8 mouse cellular contexts compared by ENCODE assay signal in genomic region chr13:12542006-12542981, GRCm38 (mm10). TPM values are rescaled to one million over a fixed set of nuclear protein-coding genes. Genes with fewer than 3 reads are reported as not detected.
DNase-seq lines count a peak whose midpoint lies in the region; ATAC-seq lines count a peak whose summit lies in the region.

No protein-coding gene starts in this region.

- no peak for ATAC-seq in CD4-positive, CD25-positive, alpha-beta regulatory T cell, adult 4 months
- ATAC-seq in hindbrain, embryonic 14.5 days (ENCODE audit: low FRiP score) = peak; percentile 35; the same call in 1 of the 2 replicates
- ATAC-seq in limb, embryonic 13.5 days (ENCODE audit: low FRiP score, low read depth) = peak; percentile 82
- peak; percentile 66; the same call in 1 of the 2 replicates for ATAC-seq in midbrain, embryonic 13.5 days
- peak; percentile 88 for ATAC-seq in stomach, embryonic 16.5 days (ENCODE audit: insufficient read depth, low FRiP score)

- no peak overlapping the region for H3K4me3 ChIP-seq in hindbrain, embryonic 14.5 days (replicated peaks; ENCODE audit: low read length)
- no peak overlapping the region for H3K4me3 ChIP-seq in limb, embryonic 13.5 days
- H3K4me3 ChIP-seq in midbrain, embryonic 13.5 days (replicated peaks) = 0 out of 2 replicates have a peak overlapping the region, but pooled peaks have one; percentile 7
- H3K4me3 ChIP-seq in stomach, embryonic 16.5 days (replicated peaks; ENCODE audit: low read length) = peak overlapping the region; percentile 28

- H3K27me3 ChIP-seq in hindbrain, embryonic 14.5 days (ENCODE audit: control insufficient read depth, insufficient read depth, low read length) = 0 out of 2 replicates have a peak, but pooled peaks cover 6% of the 10 kb centered on the region
- H3K27me3 ChIP-seq in limb, embryonic 13.5 days = peaks cover 6% of the 10 kb centered on the region
- H3K27me3 ChIP-seq in midbrain, embryonic 13.5 days = peaks cover 22% of the 10 kb centered on the region
- no peaks in the 10 kb centered on the region for H3K27me3 ChIP-seq in stomach, embryonic 16.5 days (ENCODE audit: control insufficient read depth, insufficient read depth, low read length)

- H3K27ac ChIP-seq in hindbrain, embryonic 14.5 days = no peak overlapping the region
- H3K27ac ChIP-seq in limb, embryonic 13.5 days = no peak overlapping the region
- no peak overlapping the region for H3K27ac ChIP-seq in midbrain, embryonic 13.5 days
- H3K27ac ChIP-seq in stomach, embryonic 16.5 days (ENCODE audit: low read length) = peak overlapping the region; percentile 86

- DNase-seq in CD4-positive, CD25-positive, alpha-beta regulatory T cell, adult 2 months (ENCODE audit: low read depth, low spot score) = peak; percentile 33
- DNase-seq in adrenal gland, postnatal 36 days = peak; percentile 78 to 80
- peak; percentile 82 for DNase-seq in forelimb bud, embryonic 11.5 days (ENCODE audit: low read depth, low spot score)
- DNase-seq in hindbrain, embryonic 14.5 days (ENCODE audit: low spot score) = no peak

- H3K9ac ChIP-seq in hindbrain, embryonic 14.5 days = no peak overlapping the region
- no peak overlapping the region for H3K9ac ChIP-seq in limb, embryonic 13.5 days
- no peak overlapping the region for H3K9ac ChIP-seq in midbrain, embryonic 13.5 days (replicated peaks)
- peak overlapping the region; percentile 9; the same call in 1 of the 2 replicates for H3K9ac ChIP-seq in stomach, embryonic 16.5 days (ENCODE audit: low read length)

- H3K4me1 ChIP-seq in hindbrain, embryonic 14.5 days (replicated peaks; ENCODE audit: control insufficient read depth, insufficient read depth, low read length) = peaks cover 12% of the 10 kb centered on the region
- peaks cover 9% of the 10 kb centered on the region; the same call in 1 of the 2 replicates for H3K4me1 ChIP-seq in limb, embryonic 13.5 days
- H3K4me1 ChIP-seq in midbrain, embryonic 13.5 days (replicated peaks) = peaks cover 16% of the 10 kb centered on the region
- peaks cover 13% of the 10 kb centered on the region for H3K4me1 ChIP-seq in stomach, embryonic 16.5 days (ENCODE audit: control insufficient read depth, insufficient read depth, low read length)

- no peaks in the 10 kb centered on the region for H3K36me3 ChIP-seq in hindbrain, embryonic 14.5 days (replicated peaks; ENCODE audit: control insufficient read depth, insufficient read depth)
- no peaks in the 10 kb centered on the region for H3K36me3 ChIP-seq in limb, embryonic 13.5 days
- no peaks in the 10 kb centered on the region for H3K36me3 ChIP-seq in midbrain, embryonic 13.5 days
- no peaks in the 10 kb centered on the region for H3K36me3 ChIP-seq in stomach, embryonic 16.5 days (ENCODE audit: control insufficient read depth, insufficient read depth, low read length)

- H3K9me3 ChIP-seq in hindbrain, embryonic 14.5 days (ENCODE audit: control insufficient read depth, low read length) = no peaks in the 10 kb centered on the region
- no peaks in the 10 kb centered on the region for H3K9me3 ChIP-seq in limb, embryonic 13.5 days
- no peaks in the 10 kb centered on the region for H3K9me3 ChIP-seq in midbrain, embryonic 13.5 days
- no peaks in the 10 kb centered on the region for H3K9me3 ChIP-seq in stomach, embryonic 16.5 days (replicated peaks; ENCODE audit: control insufficient read depth, low read length)

- H3K4me2 ChIP-seq in hindbrain, embryonic 14.5 days (replicated peaks) = peak overlapping the region; percentile 38
- H3K4me2 ChIP-seq in limb, embryonic 13.5 days (replicated peaks) = peak overlapping the region; percentile 55
- peak overlapping the region; percentile 31 for H3K4me2 ChIP-seq in midbrain, embryonic 13.5 days (replicated peaks)
- peak overlapping the region; percentile 52 for H3K4me2 ChIP-seq in stomach, embryonic 16.5 days (ENCODE audit: low read depth, low read length)

- WGBS in hindbrain, embryonic 14.5 days = 11% methylated on average over 23 of the region's 23 CpGs
- WGBS in limb, embryonic 13.5 days = 8% methylated on average over 23 of the region's 23 CpGs
- 11% methylated on average over 23 of the region's 23 CpGs for WGBS in midbrain, embryonic 13.5 days
- 5% methylated on average over 23 of the region's 23 CpGs for WGBS in stomach, embryonic 16.5 days

RNA-seq across cellular contexts. Expression of gene Edaradd, which starts 22.1 kb away (rescaled TPM):
- 1 to 10 TPM; 1.5 to 1.6 TPM for polyA plus RNA-seq in CD4-positive, CD25-positive, alpha-beta regulatory T cell, adult 4 months (2017; shearing (Covaris generic))
- total RNA-seq in adrenal gland, postnatal 36 days (2021) = under 1 TPM; 0.03 to 0.07 TPM
- polyA plus RNA-seq in hindbrain, embryonic 14.5 days (2014; fragmentation: Nextera tagmentation; extraction: Ambion mirVana) = 1.8 and 2.0 TPM in 2 replicates
- polyA plus RNA-seq in limb, embryonic 13.5 days (2015; fragmentation: Nextera tagmentation; extraction: Ambion mirVana) = 3.2 and 3.5 TPM in 2 replicates
- polyA plus RNA-seq in midbrain, embryonic 13.5 days (2015; fragmentation: Nextera tagmentation; extraction: Ambion mirVana) = 1.3 TPM in 2 replicates
- 5.8 and 6.1 TPM in 2 replicates for polyA plus RNA-seq in stomach, embryonic 16.5 days (2015; fragmentation: Nextera tagmentation; extraction: Ambion mirVana)

RNA-seq across cellular contexts. Expression of gene Ero1lb, which starts 23.4 kb away (rescaled TPM):
- polyA plus RNA-seq in CD4-positive, CD25-positive, alpha-beta regulatory T cell, adult 4 months (2017; shearing (Covaris generic)) = 1 to 10 TPM; 5.3 to 6.5 TPM
- 10 to 100 TPM; 18.1 to 22.8 TPM for total RNA-seq in adrenal gland, postnatal 36 days (2021)
- 19.3 and 21.6 TPM in 2 replicates for polyA plus RNA-seq in hindbrain, embryonic 14.5 days (2014; fragmentation: Nextera tagmentation; extraction: Ambion mirVana)
- polyA plus RNA-seq in limb, embryonic 13.5 days (2015; fragmentation: Nextera tagmentation; extraction: Ambion mirVana) = 5.5 and 5.7 TPM in 2 replicates
- polyA plus RNA-seq in midbrain, embryonic 13.5 days (2015; fragmentation: Nextera tagmentation; extraction: Ambion mirVana) = 15.1 and 16.6 TPM in 2 replicates
- 16.3 and 17.0 TPM in 2 replicates for polyA plus RNA-seq in stomach, embryonic 16.5 days (2015; fragmentation: Nextera tagmentation; extraction: Ambion mirVana)

Comparison
In these comparisons a context has a peak if more than half of its experiments do, and no peak if none do; other contexts are left out.
1. H3K4me3 ChIP-seq: peak in midbrain, embryonic 13.5 days (single experiment) and stomach, embryonic 16.5 days (single experiment); none in hindbrain, embryonic 14.5 days (single experiment) and limb, embryonic 13.5 days (single experiment).
2. Peak in every context shown above with its lines, with median percentiles within 50 percentile points of each other: H3K4me2 ChIP-seq.